Mouse (Mus musculus): Measurements from ENCODE around the gene Phospho1.

DNA sequence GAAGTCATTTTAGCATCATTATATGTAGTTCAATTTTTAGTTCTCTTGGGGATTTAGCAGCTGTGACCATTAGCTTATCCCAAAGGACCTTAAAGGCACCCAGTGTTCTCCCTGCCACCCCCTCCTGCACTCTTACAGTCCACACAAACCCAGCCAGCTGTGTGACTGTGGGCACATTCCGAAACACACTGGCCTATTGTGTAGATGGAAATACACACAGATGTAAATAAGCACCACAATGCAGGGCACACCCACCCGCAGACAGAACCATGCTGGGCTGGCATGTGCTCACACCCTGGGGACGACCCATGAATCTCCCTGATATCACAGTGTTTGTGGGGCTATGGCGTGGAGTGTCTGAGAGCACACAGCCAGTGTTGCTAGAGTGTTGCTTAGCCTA, 12.1 kb upstream of the Phospho1 start:
- TF ChIP-seq CTCF (IDR thresholded peaks at IDR 0.05; ENCODE audit: insufficient read depth, low read depth, low read length) (no peak), POLR2A (IDR thresholded peaks at IDR 0.05; ENCODE audit: insufficient read depth, low read depth, low read length) (no peak)

Measured in olfactory bulb, adult 2 months (tissue).